Mouse (Mus musculus) myocyte (in vitro differentiated cells): Measurements from ENCODE around the gene Tent4a. TPM values are rescaled to one million over a fixed set of nuclear protein-coding genes. Genes with fewer than 3 reads are reported as not detected.

Source experiments
- H3K27me3 ChIP-seq: one replicate; pipeline ENCODE4 v1.6.1; 2011; ENCODE audit not compliant: control insufficient read depth, insufficient read depth, insufficient read length
- H3K36me3 ChIP-seq: one replicate; pipeline ENCODE4 v1.6.1; 2011; ENCODE audit not compliant: control insufficient read depth, insufficient read depth
- H3K4me2 ChIP-seq: one replicate; pipeline ENCODE4 v1.6.1; 2011; ENCODE audit warnings: low read depth, control low read depth
- H3K4me3 ChIP-seq: one replicate; pipeline ENCODE4 v1.5.1; 2011; ENCODE audit warnings: mild to moderate bottlenecking, control low read depth, moderate library complexity
- H3K79me2 ChIP-seq: one replicate; pipeline ENCODE4 v1.6.1; 2011; ENCODE audit not compliant: control insufficient read depth, insufficient read depth
- H3ac ChIP-seq: one replicate; pipeline ENCODE4 v1.6.1; 2011; ENCODE audit not compliant: control insufficient read depth, insufficient read length
- E2F4 ChIP-seq: IDR thresholded peaks from one replicate; pipeline ENCODE4 v1.6.1; 2011; ENCODE audit warnings: mild to moderate bottlenecking, control low read depth, moderate library complexity; ENCODE audit not compliant: insufficient read depth
- MAX ChIP-seq: IDR thresholded peaks from one replicate; pipeline ENCODE4 v1.6.1; 2011; ENCODE audit warnings: low read depth, mild to moderate bottlenecking, control low read depth
- MYOD1 ChIP-seq, 3 experiments: IDR thresholded peaks; one replicate each; pipeline ENCODE4 v1.6.1; 2011; ENCODE audit warnings: control low read depth in 2 of 3, low read depth in 2 of 3, mild to moderate bottlenecking in 2 of 3, moderate library complexity in 1 of 3; ENCODE audit not compliant: insufficient read length in 2 of 3, control insufficient read depth in 1 of 3
- MYOG ChIP-seq, 3 experiments: IDR thresholded peaks; one replicate each; pipeline ENCODE4 v1.6.1; 2011; ENCODE audit warnings: control low read depth in 2 of 3, low read depth in 2 of 3, mild to moderate bottlenecking in 2 of 3; ENCODE audit not compliant: insufficient read length in 2 of 3, control insufficient read depth in 1 of 3, insufficient read depth in 1 of 3
- POLR2A ChIP-seq: IDR thresholded peaks from one replicate; pipeline ENCODE4 v1.6.1; 2011; ENCODE audit warnings: low read depth, mild to moderate bottlenecking, control low read depth, moderate library complexity; ENCODE audit not compliant: insufficient read length
- POLR2AphosphoS2 ChIP-seq: IDR thresholded peaks from one replicate; pipeline ENCODE4 v1.6.1; 2011; ENCODE audit warnings: low read depth, control low read depth; ENCODE audit not compliant: insufficient read length
- REST ChIP-seq: IDR thresholded peaks from one replicate; pipeline ENCODE4 v1.6.1; 2011; ENCODE audit warnings: mild to moderate bottlenecking, control low read depth, moderate library complexity; ENCODE audit not compliant: insufficient read depth, insufficient read length
- SRF ChIP-seq: IDR thresholded peaks from one replicate; pipeline ENCODE4 v1.6.1; 2011; ENCODE audit warnings: low read depth; ENCODE audit not compliant: control insufficient read depth, insufficient read length
- TCF12 ChIP-seq: IDR thresholded peaks from one replicate; pipeline ENCODE4 v1.6.1; 2011; ENCODE audit warnings: mild to moderate bottlenecking, control low read depth; ENCODE audit not compliant: poor library complexity, insufficient read depth, severe bottlenecking
- TCF3 ChIP-seq: IDR thresholded peaks from one replicate; pipeline ENCODE4 v1.6.1; 2011; ENCODE audit warnings: low read depth, control low read depth; ENCODE audit not compliant: insufficient read length
- USF1 ChIP-seq: IDR thresholded peaks from one replicate; pipeline ENCODE4 v1.6.1; 2011; ENCODE audit warnings: low read depth, mild to moderate bottlenecking, control low read depth, moderate library complexity
- polyA plus RNA-seq: library from polyadenylated mRNA; unstranded; fragments of >200 nt; fragmentation: generic; extraction: Trizol; gene quantifications from one replicate; pipeline ENCODE4 v1.2.1, GENCODE M21; 2012; ENCODE audit warnings: missing spikeins

Gene Tent4a
- polyA plus RNA-seq, 1 experiment = 12.1 TPM

GRCm38 (mm10) chr13:69534654-69535551 lies 486 bp upstream of the Tent4a start:
- TF ChIP-seq POLR2AphosphoS2 (peak; percentile 84), USF1 (peak; percentile 52), POLR2A (peak; percentile 78), MYOG (IDR thresholded peaks at IDR 0.05; ENCODE audit: control insufficient read depth in 1 of 3, insufficient read depth in 1 of 3, insufficient read length in 2 of 3, low read depth in 2 of 3) (peak in 2 of 3 experiments; percentile 30 to 58), E2F4 (peak; percentile 69), REST (no peak), MYOD1 (IDR thresholded peaks at IDR 0.05; ENCODE audit: control insufficient read depth in 1 of 3, insufficient read length in 2 of 3, low read depth in 2 of 3) (peak in 1 of 3 experiments; percentile 34), TCF3 (no peak)
- Histone ChIP-seq H3K4me3 (peak overlapping the region; percentile 58), H3K79me2 (peaks cover 34% of the 10 kb centered on the region), H3K4me2 (peak overlapping the region; percentile 79), H3ac (peak overlapping the region; percentile 94), H3K36me3 (no peaks in the 10 kb centered on the region), H3K27me3 (no peaks in the 10 kb centered on the region)

GRCm38 (mm10) chr13:69533405-69534333 lies 748 bp downstream of the Tent4a start, which contains the start of gene Nsun2:
Gene Nsun2 (plus strand): TSS chr13:69533746.
- Histone ChIP-seq H3K79me2 (peaks cover 46% of the 10 kb centered on the region), H3K4me2 (peak within 1 kb of the TSS; percentile 92), H3K36me3 (no peaks in the 10 kb centered on the region), H3K4me3 (peak within 1 kb of the TSS; percentile 58), H3K27me3 (no peaks in the 10 kb centered on the region), H3ac (peak within 1 kb of the TSS; percentile 94)
- no peak for TF ChIP-seq TCF12
- peak; percentile 71 for TF ChIP-seq POLR2A
- peak in 1 of 3 experiments; percentile 14 for TF ChIP-seq MYOD1 (IDR thresholded peaks at IDR 0.05; ENCODE audit: control insufficient read depth in 1 of 3, insufficient read length in 2 of 3, low read depth in 2 of 3)
- no peak for TF ChIP-seq SRF
- peak in 1 of 3 experiments; percentile 2 for TF ChIP-seq MYOG (IDR thresholded peaks at IDR 0.05; ENCODE audit: control insufficient read depth in 1 of 3, insufficient read depth in 1 of 3, insufficient read length in 2 of 3, low read depth in 2 of 3)
- peak; percentile 60 for TF ChIP-seq E2F4

GRCm38 (mm10) chr13:69532893-69533404 lies 1.5 kb downstream of the Tent4a start:
- no peak for TF ChIP-seq MYOG (IDR thresholded peaks at IDR 0.05; ENCODE audit: control insufficient read depth in 1 of 3, insufficient read depth in 1 of 3, insufficient read length in 2 of 3, low read depth in 2 of 3)
- no peak for TF ChIP-seq MAX
- TF ChIP-seq TCF3 = no peak
- no peak for TF ChIP-seq MYOD1 (IDR thresholded peaks at IDR 0.05; ENCODE audit: control insufficient read depth in 1 of 3, insufficient read length in 2 of 3, low read depth in 2 of 3)
- TF ChIP-seq TCF12 = no peak
- no peaks in the 10 kb centered on the region for H3K36me3 ChIP-seq
- no peaks in the 10 kb centered on the region for H3K27me3 ChIP-seq
- peak overlapping the region; percentile 58 for H3K4me3 ChIP-seq
- H3K79me2 ChIP-seq = peaks cover 54% of the 10 kb centered on the region
- H3K4me2 ChIP-seq = peak overlapping the region; percentile 92
- H3ac ChIP-seq = peak overlapping the region; percentile 94

GRCm38 (mm10) chr13:69532101-69532892 lies 2.1 kb downstream of the Tent4a start:
- Histone ChIP-seq H3K36me3 (no peaks in the 10 kb centered on the region), H3K27me3 (no peaks in the 10 kb centered on the region), H3K4me3 (peak overlapping the region; percentile 58), H3ac (no peak overlapping the region), H3K4me2 (peak overlapping the region; percentile 92), H3K79me2 (peaks cover 60% of the 10 kb centered on the region)
- TF ChIP-seq MYOG (IDR thresholded peaks at IDR 0.05; ENCODE audit: control insufficient read depth in 1 of 3, insufficient read depth in 1 of 3, insufficient read length in 2 of 3, low read depth in 2 of 3) (no peak), MYOD1 (IDR thresholded peaks at IDR 0.05; ENCODE audit: control insufficient read depth in 1 of 3, insufficient read length in 2 of 3, low read depth in 2 of 3) (no peak), MAX (no peak), E2F4 (no peak), TCF12 (no peak), REST (no peak), POLR2A (no peak)
